Mouse (Mus musculus): ENCODE measurements at regions not wholly inside any gene's neighbourhood (a gene's known extent, or its start where the extent isn't known, plus 50 kb on each side); places are given as distances from the start of the nearest gene placed in this dataset.

GRCm38 (mm10) chr13:73405720-73406629, 61.0 kb upstream of the Lpcat1 start:
- peak in 1 of 2 experiments; percentile 13 for DNase-seq (ENCODE audit: low spot score in 2 of 2)

GRCm38 (mm10) chr13:73400921-73401320, 66.1 kb upstream of the Lpcat1 start:
- DNase-seq (ENCODE audit: low spot score in 2 of 2), result peak in 1 of 2 experiments; percentile 19

GRCm38 (mm10) chr13:73397033-73397432, 68.7 kb upstream of the Ndufs6 start:
- no peak for DNase-seq (ENCODE audit: low spot score in 2 of 2)

- no peak for DNase-seq (ENCODE audit: low spot score in 2 of 2)
Observed at GRCm38 (mm10) chr13:73395856-73396255, 67.5 kb upstream of the Ndufs6 start.

GRCm38 (mm10) chr13:73389051-73389450, 60.7 kb upstream of the Ndufs6 start:
- DNase-seq (ENCODE audit: low spot score in 2 of 2), result no peak

- peak in 1 of 2 experiments; percentile 12 for DNase-seq (ENCODE audit: low spot score in 2 of 2)
Observed at GRCm38 (mm10) chr13:73383585-73383984, 55.2 kb upstream of the Ndufs6 start.
